Comparison of ENCODE assay signal across 17 mouse cellular contexts in the genomic region with DNA sequence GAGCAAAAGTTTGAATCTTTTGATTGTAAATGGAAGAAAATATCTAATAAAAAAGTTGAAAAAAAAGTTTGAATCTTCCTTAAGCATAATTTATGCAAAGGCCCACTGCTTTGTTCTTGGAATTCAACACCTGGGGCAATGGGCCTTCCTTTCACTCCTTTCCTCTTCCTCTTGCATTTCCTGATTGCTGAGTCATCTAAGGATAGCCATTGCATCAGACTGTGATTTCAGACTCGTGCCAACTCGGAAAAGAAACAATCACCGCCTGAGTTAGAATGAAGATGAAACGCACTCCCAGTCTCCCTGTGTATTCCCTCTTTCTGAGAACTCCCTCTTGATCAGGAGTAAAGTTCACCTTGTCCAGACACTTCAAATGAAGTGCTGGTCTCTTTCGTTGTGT. TPM values are rescaled to one million over a fixed set of nuclear protein-coding genes. Genes with fewer than 3 reads are reported as not detected.
DNase-seq lines count a peak whose midpoint lies in the region; ATAC-seq and TF ChIP-seq lines count a peak whose summit lies in the region.
"Had no signal": no experiment of that assay in that cellular context is flagged by ENCODE, and none has a peak within 500 bp of the region (broad histone marks: within the 10 kb centered on the region; RNA-seq: fewer than 3 reads in every experiment).

No protein-coding gene starts in this region.

- H3K36me3 ChIP-seq in kidney, adult 2 months (ENCODE audit: control insufficient read depth, insufficient read depth, low read length): no peaks in the 10 kb centered on the region
- H3K36me3 ChIP-seq in C2C12 (ENCODE audit: control insufficient read depth, insufficient read depth) (peaks cover 4% of the 10 kb centered on the region), ES-E14 (ENCODE audit: control insufficient read depth, insufficient read depth, low read length, poor library complexity, severe bottlenecking) (peaks cover 8% of the 10 kb centered on the region; the same call in 1 of the 2 replicates), myocyte (ENCODE audit: control insufficient read depth, insufficient read depth) (peaks cover 2% of the 10 kb centered on the region)
- no peaks in the 10 kb centered on the region for H3K36me3 ChIP-seq in midbrain, postnatal 0 days (ENCODE audit: insufficient read depth, low read length)
- H3K36me3 ChIP-seq: intestine, embryonic 15.5 days had no signal

- no peak overlapping the region for H3K9ac ChIP-seq in ES-E14 (ENCODE audit: insufficient read depth, low read depth, low read length, poor library complexity, severe bottlenecking)
- no peak overlapping the region for H3K9ac ChIP-seq in midbrain, postnatal 0 days (replicated peaks; ENCODE audit: low read length, poor library complexity, severe bottlenecking)
- H3K9ac ChIP-seq: hindbrain, embryonic 13.5 days; intestine, embryonic 15.5 days; limb, embryonic 13.5 days; midbrain, embryonic 13.5 days had no signal

- ATAC-seq in midbrain, postnatal 0 days (ENCODE audit: low FRiP score): no peak
- ATAC-seq: intestine, embryonic 15.5 days; midbrain, embryonic 13.5 days had no signal

- 59% methylated on average over 5 of the region's 5 CpGs for WGBS in kidney, adult 2 months
- WGBS in midbrain, postnatal 0 days: 86% methylated on average over 5 of the region's 5 CpGs

- peak; percentile 27 for DNase-seq in kidney, adult 2 months
- DNase-seq in kidney, postnatal 14 days: no peak
- DNase-seq in ES-E14 (ENCODE audit: low read depth, low spot score): no peak
- no peak for DNase-seq in right cerebral cortex, postnatal 36 days (ENCODE audit: low spot score in 2 of 2)
- DNase-seq in midbrain, postnatal 0 days (ENCODE audit: low spot score): no peak
- DNase-seq: adrenal gland, postnatal 36 days; cerebellum, postnatal 10 days; heart, adult 2 months; kidney, postnatal 10 days; layer of hippocampus, adult 9-11 months; thymus, adult 18-20 months had no signal

- H3ac ChIP-seq in C2C12 (ENCODE audit: control insufficient read depth, insufficient read length, low read depth) (no peak overlapping the region), myocyte (ENCODE audit: control insufficient read depth, insufficient read length) (no peak overlapping the region)

- in situ Hi-C loops in ES-E14 (cut with MboI; ENCODE audit: low sequenced_read_pairs in 2 of 2, unreplicated experiment in 2 of 2): no loop called here

- H3K4me1 ChIP-seq in kidney, adult 2 months (ENCODE audit: control insufficient read depth, insufficient read depth, low read length): peaks cover 8% of the 10 kb centered on the region; the same call in 1 of the 2 replicates
- H3K4me1 ChIP-seq in ES-E14 (ENCODE audit: control insufficient read depth in 2 of 2, insufficient read depth in 2 of 2, low read length in 2 of 2, poor library complexity in 1 of 2): peaks cover 0 to 3% of the 10 kb centered on the region in 2 experiments; a peak in 2 of 4 replicates
- H3K4me1 ChIP-seq in midbrain, postnatal 0 days (ENCODE audit: insufficient read depth, low read length): peaks cover 6% of the 10 kb centered on the region; the same call in 1 of the 2 replicates

- H3K4me3 ChIP-seq in kidney, adult 2 months (ENCODE audit: insufficient read depth, low read depth, low read length): no peak overlapping the region
- no peak overlapping the region for H3K4me3 ChIP-seq in C2C12 (ENCODE audit: insufficient read depth, poor library complexity, severe bottlenecking)
- peak overlapping the region in 1 of 2 experiments; percentile 3; a peak in 1 of 4 replicates for H3K4me3 ChIP-seq in ES-E14 (ENCODE audit: insufficient read depth in 1 of 2, low read depth in 1 of 2, low read length in 2 of 2, poor library complexity in 1 of 2, severe bottlenecking in 1 of 2)
- no peak overlapping the region for H3K4me3 ChIP-seq in myocyte
- H3K4me3 ChIP-seq in midbrain, postnatal 0 days (ENCODE audit: low read depth, low read length): no peak overlapping the region
- H3K4me3 ChIP-seq: heart, adult 2 months; hindbrain, embryonic 13.5 days; intestine, embryonic 15.5 days; limb, embryonic 13.5 days; midbrain, embryonic 13.5 days had no signal

- TF ChIP-seq POLR2A in kidney, adult 2 months (IDR thresholded peaks at IDR 0.05; ENCODE audit: low read depth, low read length): no peak
- no peak for TF ChIP-seq POLR2A in myocyte (IDR thresholded peaks at IDR 0.05; ENCODE audit: insufficient read length, low read depth)

- no peak for TF ChIP-seq CTCF in kidney, adult 2 months (conservative IDR thresholded peaks at IDR 0.05; ENCODE audit: insufficient read depth, insufficient read length, low read depth, low read length)
- TF ChIP-seq CTCF in C2C12 (IDR thresholded peaks at IDR 0.05; ENCODE audit: control insufficient read depth, insufficient read depth, insufficient read length): no peak
- TF ChIP-seq CTCF in midbrain, postnatal 0 days (IDR thresholded peaks at IDR 0.05): no peak

- H3K27ac ChIP-seq in kidney, adult 2 months (ENCODE audit: insufficient read depth, low read depth, low read length): no peak overlapping the region
- peak overlapping the region; percentile 88; the same call in 1 of the 2 replicates for H3K27ac ChIP-seq in ES-E14 (ENCODE audit: insufficient read depth, low read depth, low read length, poor library complexity, severe bottlenecking)
- H3K27ac ChIP-seq in midbrain, postnatal 0 days (ENCODE audit: low read depth, low read length): no peak overlapping the region
- H3K27ac ChIP-seq: heart, adult 2 months; hindbrain, embryonic 13.5 days; intestine, embryonic 15.5 days; limb, embryonic 13.5 days; midbrain, embryonic 13.5 days had no signal

- no peaks in the 10 kb centered on the region for H3K27me3 ChIP-seq in kidney, adult 2 months (replicated peaks; ENCODE audit: control insufficient read depth, insufficient read depth, low read length)
- no peaks in the 10 kb centered on the region for H3K27me3 ChIP-seq in C2C12 (ENCODE audit: control insufficient read depth, insufficient read depth, insufficient read length)
- H3K27me3 ChIP-seq in myocyte (ENCODE audit: control insufficient read depth, insufficient read depth, insufficient read length): no peaks in the 10 kb centered on the region
- H3K27me3 ChIP-seq in midbrain, postnatal 0 days (ENCODE audit: insufficient read depth, low read length): no peaks in the 10 kb centered on the region
- H3K27me3 ChIP-seq: hindbrain, embryonic 13.5 days; intestine, embryonic 15.5 days; limb, embryonic 13.5 days; midbrain, embryonic 13.5 days had no signal

- peaks cover 8% of the 10 kb centered on the region for H3K79me3 ChIP-seq in C2C12 (ENCODE audit: low read depth)

- H3K9me3 ChIP-seq in ES-E14 (ENCODE audit: control insufficient read depth, insufficient read depth, low read depth, low read length): no peaks in the 10 kb centered on the region
- no peaks in the 10 kb centered on the region for H3K9me3 ChIP-seq in midbrain, postnatal 0 days (ENCODE audit: low read length)
- H3K9me3 ChIP-seq: hindbrain, embryonic 13.5 days; intestine, embryonic 15.5 days; limb, embryonic 13.5 days; midbrain, embryonic 13.5 days had no signal

- peaks cover 19% of the 10 kb centered on the region for H3K79me2 ChIP-seq in C2C12 (ENCODE audit: control insufficient read depth, insufficient read depth)
- H3K79me2 ChIP-seq in myocyte (ENCODE audit: control insufficient read depth, insufficient read depth): peaks cover 15% of the 10 kb centered on the region

- peak overlapping the region; percentile 55 for H3K4me2 ChIP-seq in myocyte (ENCODE audit: low read depth)
- no peak overlapping the region for H3K4me2 ChIP-seq in midbrain, postnatal 0 days (ENCODE audit: low read depth, low read length, poor library complexity, severe bottlenecking)
- H3K4me2 ChIP-seq: hindbrain, embryonic 13.5 days; intestine, embryonic 15.5 days; limb, embryonic 13.5 days; midbrain, embryonic 13.5 days had no signal

TF ChIP-seq in C2C12, 6 proteins besides CTCF, POLR2A, EP300 and RAD21:
- TF ChIP-seq CEBPB (IDR thresholded peaks at IDR 0.05; ENCODE audit: low read depth) (peak; percentile 35), USF1 (IDR thresholded peaks at IDR 0.05; ENCODE audit: low read depth) (no peak)

TF ChIP-seq in ES-E14, 5 proteins besides CTCF, POLR2A, EP300 and RAD21:
- no peak for TF ChIP-seq HCFC1 (IDR thresholded peaks at IDR 0.05; ENCODE audit: borderline replicate concordance, insufficient read depth, low read length)
- peak; percentile 95 for TF ChIP-seq MAFK (IDR thresholded peaks at IDR 0.05; ENCODE audit: insufficient read depth, low read depth, low read length)

TF ChIP-seq in myocyte, 11 proteins besides CTCF, POLR2A, EP300 and RAD21:
- TF ChIP-seq CEBPB (IDR thresholded peaks at IDR 0.05; ENCODE audit: insufficient read depth, poor library complexity, severe bottlenecking) (peak; percentile 68), MYOG (IDR thresholded peaks at IDR 0.05; ENCODE audit: control insufficient read depth in 1 of 3, insufficient read depth in 1 of 3, insufficient read length in 2 of 3, low read depth in 2 of 3) (no peak), POLR2AphosphoS2 (IDR thresholded peaks at IDR 0.05; ENCODE audit: insufficient read length, low read depth) (no peak), MAX (IDR thresholded peaks at IDR 0.05; ENCODE audit: low read depth) (no peak), E2F4 (IDR thresholded peaks at IDR 0.05; ENCODE audit: insufficient read depth) (no peak), REST (IDR thresholded peaks at IDR 0.05; ENCODE audit: insufficient read depth, insufficient read length) (no peak), SRF (IDR thresholded peaks at IDR 0.05; ENCODE audit: control insufficient read depth, insufficient read length, low read depth) (no peak)

RNA-seq across cellular contexts. Expression of a gene that starts 1.8 kb away (rescaled TPM):
- 100 and 134 TPM in 2 replicates for polyA plus RNA-seq in kidney, adult 2 months (2012; rRNA removed)
- polyA plus RNA-seq in C2C12 (2012; fragmentation: generic; extraction: Trizol) (127 TPM), myocyte (2012; fragmentation: generic; extraction: Trizol) (193 TPM)
- total RNA-seq in ES-E14 (2012; rRNA removed): 152 and 171 TPM in 2 replicates
- total RNA-seq in midbrain, postnatal 0 days (2014; rRNA removed): 153 and 192 TPM in 2 replicates
- polyA plus RNA-seq in midbrain, postnatal 0 days (2015; fragmentation: Nextera tagmentation; extraction: Ambion mirVana): 256 and 264 TPM in 2 replicates

RNA-seq across cellular contexts. Expression of a gene that starts 39.3 kb away (rescaled TPM):
- 16.2 and 17.2 TPM in 2 replicates for polyA plus RNA-seq in kidney, adult 2 months (2012; rRNA removed)
- 3.9 TPM for polyA plus RNA-seq in C2C12 (2012; fragmentation: generic; extraction: Trizol)
- total RNA-seq in ES-E14 (2012; rRNA removed): 9.3 and 11.9 TPM in 2 replicates
- 6.3 TPM for polyA plus RNA-seq in myocyte (2012; fragmentation: generic; extraction: Trizol)
- 18.7 and 23.1 TPM in 2 replicates for total RNA-seq in midbrain, postnatal 0 days (2014; rRNA removed)
- polyA plus RNA-seq in midbrain, postnatal 0 days (2015; fragmentation: Nextera tagmentation; extraction: Ambion mirVana): 33.6 and 42.8 TPM in 2 replicates
